Mouse (Mus musculus) forebrain, embryonic 13.5 days (tissue): ENCODE measurements at regions not wholly inside any gene's neighbourhood (a gene's known extent, or its start where the extent isn't known, plus 50 kb on each side); places are given as distances from the start of the nearest gene placed in this dataset.
"Not testable (repeated sequence)": the region's sequence is repeated elsewhere in the genome, so short reads cannot be mapped to it uniquely, and the experiment has no call there.

ENCODE experiments used
- ATAC-seq: fragments of 200-750 bp; cut with Nextera tagmentation; 2 replicates; pipeline ENCODE4 v1.8.0; 2017
- H3K27ac ChIP-seq: fragments of 300-500 bp; sonication (generic); 2 replicates; pipeline ENCODE4 v1.5.1; 2015; ENCODE audit warnings: inconsistent platforms, mild to moderate bottlenecking, moderate library complexity
- H3K27me3 ChIP-seq: fragments of 300-500 bp; sonication (generic); 2 replicates; pipeline ENCODE4 v1.6.1; 2015; ENCODE audit warnings: mild to moderate bottlenecking, inconsistent platforms
- H3K36me3 ChIP-seq: fragments of 300-500 bp; sonication (generic); 2 replicates; pipeline ENCODE4 v1.6.1; 2015; ENCODE audit warnings: mild to moderate bottlenecking, inconsistent platforms; ENCODE audit not compliant: poor library complexity, severe bottlenecking
- H3K4me1 ChIP-seq: fragments of 300-500 bp; sonication (generic); 2 replicates; pipeline ENCODE4 v1.6.1; 2015; ENCODE audit warnings: inconsistent platforms
- H3K4me2 ChIP-seq: fragments of 300-500 bp; sonication (generic); 2 replicates; pipeline ENCODE4 v1.6.1; 2015; ENCODE audit warnings: inconsistent platforms, mild to moderate bottlenecking, moderate library complexity
- H3K4me3 ChIP-seq: fragments of 300-500 bp; sonication (generic); 2 replicates; pipeline ENCODE4 v1.5.1; 2015; ENCODE audit warnings: mild to moderate bottlenecking, inconsistent platforms
- H3K9ac ChIP-seq: fragments of 300-500 bp; sonication (generic); 2 replicates; pipeline ENCODE4 v1.6.1; 2015; ENCODE audit warnings: mild to moderate bottlenecking, inconsistent platforms
- H3K9me3 ChIP-seq: fragments of 300-500 bp; sonication (generic); replicated peaks from 2 replicates; pipeline ENCODE4 v1.6.1; 2016; ENCODE audit warnings: inconsistent platforms
- WGBS: fragments of 180-500 bp; shearing (Covaris S2); methylation state at CpG from one replicate; pipeline ENCODE4 v1.1.7; 2015; 5-methylcytosine and 5-hydroxymethylcytosine counted together

DNA sequence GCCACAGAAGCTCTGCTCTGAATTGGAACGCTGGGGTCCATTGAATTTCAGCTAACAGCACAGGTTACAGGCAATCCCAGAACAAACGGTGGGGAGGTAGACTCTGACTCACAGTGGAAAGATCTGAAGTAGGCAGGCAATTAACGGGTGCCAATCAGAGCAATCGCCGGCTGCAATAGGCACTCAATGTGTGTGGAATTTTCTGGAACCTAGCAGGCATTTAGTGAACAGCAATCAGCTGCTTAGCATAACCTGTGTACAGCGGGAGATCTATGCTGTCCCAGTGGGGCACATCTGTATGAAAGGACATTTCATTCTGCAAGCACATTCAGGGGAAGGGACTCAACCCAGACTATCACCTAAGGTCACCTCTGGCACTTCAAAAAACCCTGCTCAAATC, 213.4 kb downstream of the 1810013L24Rik start:
- Histone ChIP-seq H3K9me3 (no peaks in the 10 kb centered on the region), H3K4me3 (no peak overlapping the region), H3K9ac (no peak overlapping the region), H3K4me2 (no peak overlapping the region), H3K36me3 (no peaks in the 10 kb centered on the region), H3K27ac (no peak overlapping the region), H3K27me3 (no peaks in the 10 kb centered on the region), H3K4me1 (no peaks in the 10 kb centered on the region)
- 80% methylated on average over 6 of the region's 6 CpGs for WGBS
- no peak for ATAC-seq

DNA sequence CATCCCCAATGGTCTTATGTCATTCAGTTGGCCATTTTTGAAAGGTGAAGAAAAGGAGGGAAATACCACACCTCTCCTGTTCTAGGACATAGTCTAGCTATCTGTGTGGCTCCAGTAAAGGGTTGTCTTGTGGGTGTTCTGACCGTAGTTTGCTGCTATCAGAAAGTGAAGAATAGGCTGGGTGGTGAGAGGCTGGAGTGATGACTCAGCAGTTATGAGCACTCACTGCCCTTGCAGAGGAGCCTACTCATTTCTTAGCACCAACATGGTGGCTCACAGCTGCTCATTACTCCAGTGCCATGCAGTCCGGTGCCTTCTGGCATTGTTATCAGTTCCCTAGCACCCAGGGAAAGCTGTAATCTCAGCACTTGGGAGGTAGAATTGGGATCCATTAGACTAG, 217.0 kb downstream of the 1810013L24Rik start:
- H3K4me1 ChIP-seq, result no peaks in the 10 kb centered on the region
- no peak overlapping the region for H3K4me3 ChIP-seq
- no peaks in the 10 kb centered on the region for H3K27me3 ChIP-seq
- no peaks in the 10 kb centered on the region for H3K36me3 ChIP-seq
- no peak overlapping the region for H3K9ac ChIP-seq
- ATAC-seq, result no peak
- no peaks in the 10 kb centered on the region for H3K9me3 ChIP-seq
- 93% methylated on average over 2 of the region's 2 CpGs for WGBS
- no peak overlapping the region for H3K27ac ChIP-seq
- H3K4me2 ChIP-seq, result no peak overlapping the region

DNA sequence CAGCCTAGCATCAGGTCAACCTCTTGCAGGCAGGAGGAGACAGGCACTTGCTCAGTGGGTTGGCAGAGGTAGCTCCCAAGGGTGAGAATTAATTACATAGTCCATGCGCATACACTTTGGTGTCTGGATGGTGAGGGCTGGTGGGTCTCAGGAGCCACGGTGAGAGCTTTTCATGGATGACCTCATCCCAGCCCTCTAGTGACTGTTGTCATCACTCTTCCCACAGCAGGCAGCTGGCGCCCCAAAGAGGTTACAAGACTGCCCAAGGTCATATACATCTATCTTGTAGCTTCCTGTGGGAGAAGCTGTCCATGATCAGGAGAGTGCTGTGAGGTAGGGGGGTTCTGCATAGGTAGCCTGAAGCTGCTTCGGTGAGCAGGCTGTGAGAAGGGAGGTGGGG, 224.5 kb downstream of the 1810013L24Rik start:
- no peaks in the 10 kb centered on the region for H3K9me3 ChIP-seq
- H3K4me1 ChIP-seq, result no peaks in the 10 kb centered on the region
- no peak overlapping the region for H3K27ac ChIP-seq
- H3K9ac ChIP-seq, result no peak overlapping the region
- no peak overlapping the region for H3K4me2 ChIP-seq
- ATAC-seq, result no peak
- H3K36me3 ChIP-seq, result no peaks in the 10 kb centered on the region
- no peaks in the 10 kb centered on the region for H3K27me3 ChIP-seq
- WGBS, result 81% methylated on average over 4 of the region's 4 CpGs
- H3K4me3 ChIP-seq, result no peak overlapping the region

DNA sequence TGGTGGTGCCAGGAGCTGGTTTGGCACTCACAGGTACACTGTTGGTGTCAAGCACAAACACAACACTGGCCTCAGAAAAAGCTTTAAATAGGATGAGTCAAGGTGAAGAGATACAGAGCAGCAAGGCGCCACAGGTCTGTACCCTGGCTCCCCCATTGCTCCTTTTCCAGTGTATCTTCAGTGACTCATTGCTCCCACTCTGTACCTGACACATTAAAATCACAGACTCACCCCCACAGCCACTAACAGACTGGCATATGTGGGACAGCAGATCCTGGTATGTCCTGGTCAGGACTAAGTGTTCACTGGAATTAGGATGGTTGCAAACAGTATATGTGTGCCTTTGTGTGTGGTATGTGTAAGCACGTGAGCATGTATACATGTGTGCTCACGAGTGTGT, 226.5 kb downstream of the 1810013L24Rik start:
- Histone ChIP-seq H3K27ac (no peak overlapping the region), H3K4me2 (no peak overlapping the region), H3K4me1 (no peaks in the 10 kb centered on the region), H3K9me3 (no peaks in the 10 kb centered on the region), H3K36me3 (no peaks in the 10 kb centered on the region), H3K27me3 (no peaks in the 10 kb centered on the region), H3K4me3 (no peak overlapping the region), H3K9ac (no peak overlapping the region)
- 87% methylated on average over 3 of the region's 3 CpGs for WGBS
- ATAC-seq, result no peak

DNA sequence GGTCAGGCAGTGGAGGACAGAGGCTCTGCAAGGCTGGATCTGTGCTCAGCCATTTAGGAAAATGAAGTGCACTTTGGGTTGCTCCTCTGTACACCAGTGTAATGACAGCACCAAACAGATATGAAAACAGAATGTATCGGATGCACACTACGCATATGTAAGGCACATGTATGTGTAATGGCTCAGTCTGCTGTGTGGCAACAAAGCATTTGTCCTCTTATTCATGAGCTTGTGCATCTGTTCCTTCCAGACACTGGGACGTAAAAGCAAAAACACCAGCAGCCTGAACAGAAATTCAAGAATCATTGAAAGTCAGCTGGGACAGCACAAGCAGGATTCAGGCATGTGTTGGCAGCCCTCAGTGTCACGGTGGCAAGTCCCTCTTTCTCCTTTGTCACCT, 241.6 kb downstream of the 1810013L24Rik start:
- no peak overlapping the region for H3K27ac ChIP-seq
- no peak overlapping the region for H3K4me2 ChIP-seq
- H3K9ac ChIP-seq, result no peak overlapping the region
- WGBS, result 86% methylated on average over 4 of the region's 4 CpGs
- no peaks in the 10 kb centered on the region for H3K4me1 ChIP-seq
- H3K4me3 ChIP-seq, result no peak overlapping the region
- no peaks in the 10 kb centered on the region; the same call in 1 of the 2 replicates for H3K9me3 ChIP-seq
- no peak for ATAC-seq
- no peaks in the 10 kb centered on the region for H3K27me3 ChIP-seq
- no peaks in the 10 kb centered on the region for H3K36me3 ChIP-seq

DNA sequence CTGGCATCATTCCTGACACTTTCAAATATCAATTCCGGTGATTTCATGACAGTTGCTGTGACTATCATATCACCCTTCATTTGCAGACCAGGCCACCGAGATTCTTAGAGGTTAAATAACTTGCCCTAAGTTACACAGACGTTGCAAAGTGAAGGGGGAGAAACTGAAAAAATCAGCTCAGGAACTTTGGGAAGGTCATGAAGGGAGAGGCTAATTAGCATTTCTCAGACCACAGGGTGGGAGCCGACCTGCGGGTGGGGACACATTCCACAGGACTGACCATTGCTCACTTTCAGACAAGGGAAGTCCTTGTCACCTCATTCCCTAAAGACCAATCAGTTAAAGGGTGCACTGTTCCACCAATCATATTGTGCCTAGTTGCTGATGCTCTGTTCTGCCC, 242.1 kb downstream of the 1810013L24Rik start:
- ATAC-seq, H3K27me3 ChIP-seq, H3K36me3 ChIP-seq, H3K27ac ChIP-seq, H3K4me1 ChIP-seq, H3K4me2 ChIP-seq, H3K4me3 ChIP-seq, H3K9ac ChIP-seq, H3K9me3 ChIP-seq: not testable (repeated sequence)
- 95% methylated on average over 5 of the region's 5 CpGs for WGBS

DNA sequence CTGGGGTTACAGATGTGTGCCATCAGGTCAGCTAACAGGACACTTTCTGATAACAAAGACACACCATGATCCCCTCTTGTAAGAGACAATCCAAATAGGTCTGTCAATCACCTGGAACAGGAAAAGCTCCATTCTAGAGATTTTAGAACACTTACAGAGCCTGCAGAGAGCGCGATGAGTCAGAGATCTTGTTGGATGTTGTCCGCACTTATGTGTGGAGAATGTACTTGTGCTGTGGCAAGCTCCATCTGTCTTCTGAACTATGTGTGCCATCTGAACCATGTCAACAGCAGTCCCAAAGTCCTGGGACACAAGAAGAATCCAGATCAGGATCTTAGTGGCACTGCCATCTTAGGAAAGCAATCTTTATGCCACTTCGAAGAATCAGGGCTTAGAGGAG, 244.4 kb downstream of the 1810013L24Rik start:
- 94% methylated on average over 4 of the region's 4 CpGs for WGBS
- no peak overlapping the region for H3K4me3 ChIP-seq
- H3K9me3 ChIP-seq, result no peaks in the 10 kb centered on the region; the same call in 1 of the 2 replicates
- no peak overlapping the region for H3K27ac ChIP-seq
- no peak for ATAC-seq
- no peaks in the 10 kb centered on the region for H3K27me3 ChIP-seq
- peaks cover 6% of the 10 kb centered on the region for H3K4me1 ChIP-seq
- H3K4me2 ChIP-seq, result no peak overlapping the region
- no peaks in the 10 kb centered on the region for H3K36me3 ChIP-seq
- no peak overlapping the region for H3K9ac ChIP-seq

DNA sequence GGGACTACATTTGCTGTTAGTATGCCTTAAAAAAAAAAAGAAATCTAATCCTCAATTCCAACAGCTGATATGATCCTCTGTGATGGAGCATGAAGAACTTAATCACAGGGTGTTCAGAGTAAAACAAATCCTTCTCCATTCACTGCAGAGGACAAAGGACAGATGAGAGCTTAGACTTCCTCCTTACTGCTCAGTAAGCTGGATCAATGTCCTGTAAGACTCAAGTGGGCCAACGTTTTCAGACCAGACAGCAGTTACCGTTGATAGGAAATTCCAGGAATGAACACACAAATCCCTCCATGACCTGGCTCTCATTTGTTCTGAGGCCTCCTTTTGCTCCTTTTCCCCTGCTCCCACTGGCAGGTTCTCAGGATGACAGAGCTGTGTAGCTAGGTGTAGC, 247.6 kb downstream of the 1810013L24Rik start:
- H3K4me1 ChIP-seq, result peaks cover 6% of the 10 kb centered on the region
- no peak for ATAC-seq
- H3K4me3 ChIP-seq, result no peak overlapping the region
- H3K36me3 ChIP-seq, result no peaks in the 10 kb centered on the region
- H3K9me3 ChIP-seq, result no peaks in the 10 kb centered on the region
- H3K27me3 ChIP-seq, result no peaks in the 10 kb centered on the region
- H3K9ac ChIP-seq, result no peak overlapping the region
- no peak overlapping the region for H3K4me2 ChIP-seq
- 70% methylated on average over 2 of the region's 2 CpGs for WGBS
- H3K27ac ChIP-seq, result no peak overlapping the region

DNA sequence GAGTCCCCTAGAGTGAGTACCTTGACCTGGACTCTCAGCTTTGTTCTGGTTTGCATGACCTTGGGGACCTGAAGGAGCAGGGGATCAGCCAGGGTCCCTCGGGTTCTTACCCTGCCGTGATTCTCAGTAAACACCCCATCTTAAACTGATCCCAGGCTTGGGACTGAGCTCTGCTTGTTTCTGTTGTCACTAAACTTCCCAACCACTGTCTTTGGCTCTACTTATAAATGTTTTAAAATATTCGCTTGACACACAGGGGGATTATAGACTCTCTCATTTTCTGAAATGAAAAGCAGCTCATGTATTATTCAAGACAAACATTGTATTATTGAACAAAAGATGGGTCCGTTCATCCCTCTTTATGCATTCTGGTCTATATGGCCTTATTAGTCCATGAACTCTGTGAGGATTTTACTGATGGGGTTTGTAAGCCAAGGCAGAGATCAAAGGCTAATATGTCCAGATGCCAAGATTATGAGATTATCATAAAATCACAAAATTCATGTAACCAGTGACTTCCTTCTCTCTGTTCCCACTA, 248.6 kb downstream of the 1810013L24Rik start:
- ATAC-seq, result no peak
- H3K4me1 ChIP-seq, result peaks cover 6% of the 10 kb centered on the region
- 37% methylated on average over 4 of the region's 4 CpGs for WGBS
- no peak overlapping the region for H3K4me2 ChIP-seq
- H3K9me3 ChIP-seq, result no peaks in the 10 kb centered on the region
- H3K4me3 ChIP-seq, result no peak overlapping the region
- no peak overlapping the region for H3K9ac ChIP-seq
- no peak overlapping the region for H3K27ac ChIP-seq
- H3K36me3 ChIP-seq, result no peaks in the 10 kb centered on the region
- no peaks in the 10 kb centered on the region for H3K27me3 ChIP-seq

DNA sequence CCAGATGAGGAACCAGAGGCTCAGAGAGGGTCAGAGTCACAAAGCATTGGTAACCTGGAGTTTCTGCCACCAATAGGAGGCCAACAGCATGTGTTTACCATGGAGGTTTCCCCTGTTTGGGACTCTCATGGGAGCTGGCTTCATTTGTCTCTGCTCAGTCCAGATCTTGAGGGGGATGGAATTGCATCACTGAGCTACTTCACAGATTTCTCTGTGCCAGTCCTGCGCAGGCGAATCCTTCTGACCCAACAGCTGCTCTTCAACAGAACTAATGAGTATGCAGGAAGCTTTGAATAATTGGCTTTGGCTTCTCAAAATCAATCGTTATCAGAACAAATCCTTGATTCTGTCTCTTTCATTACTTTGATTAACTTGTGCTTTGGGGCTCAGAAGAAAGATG, 253.1 kb downstream of the 1810013L24Rik start:
- no peak for ATAC-seq
- 67% methylated on average over 3 of the region's 3 CpGs for WGBS

DNA sequence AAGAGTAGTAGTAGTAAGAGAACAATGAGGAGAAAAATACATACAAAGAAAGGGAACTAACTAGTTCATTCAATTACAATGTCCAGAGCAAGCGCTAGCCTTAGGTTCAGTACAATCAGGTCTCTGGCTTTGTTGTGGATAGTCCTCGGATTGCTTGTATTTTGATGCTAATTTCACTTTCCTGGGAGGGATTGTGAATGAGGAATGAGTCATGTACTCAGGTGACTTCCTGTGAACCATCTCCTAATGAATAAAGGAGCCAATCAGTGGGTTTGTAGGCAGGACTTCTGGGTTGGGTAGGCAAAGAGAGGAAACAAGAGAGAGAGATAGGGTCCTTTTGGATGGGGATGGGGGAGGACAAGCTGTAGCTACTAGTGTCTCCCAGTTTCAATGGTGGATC, 253.8 kb downstream of the 1810013L24Rik start:
- H3K9ac ChIP-seq, result no peak overlapping the region
- peaks cover 8% of the 10 kb centered on the region for H3K4me1 ChIP-seq
- H3K27me3 ChIP-seq, result no peaks in the 10 kb centered on the region
- H3K4me3 ChIP-seq, result no peak overlapping the region
- no peaks in the 10 kb centered on the region for H3K36me3 ChIP-seq
- no peaks in the 10 kb centered on the region for H3K9me3 ChIP-seq
- no peak overlapping the region for H3K4me2 ChIP-seq
- WGBS, result 54% methylated on average over 2 of the region's 2 CpGs
- H3K27ac ChIP-seq, result no peak overlapping the region
- ATAC-seq, result no peak

More for the DNA sequence above, 253.1 kb downstream of the 1810013L24Rik start:
- Histone ChIP-seq H3K4me2 (no peak overlapping the region), H3K27ac (no peak overlapping the region), H3K27me3 (no peaks in the 10 kb centered on the region), H3K4me1 (peaks cover 14% of the 10 kb centered on the region), H3K9me3 (no peaks in the 10 kb centered on the region), H3K36me3 (no peaks in the 10 kb centered on the region), H3K9ac (no peak overlapping the region), H3K4me3 (no peak overlapping the region)

DNA sequence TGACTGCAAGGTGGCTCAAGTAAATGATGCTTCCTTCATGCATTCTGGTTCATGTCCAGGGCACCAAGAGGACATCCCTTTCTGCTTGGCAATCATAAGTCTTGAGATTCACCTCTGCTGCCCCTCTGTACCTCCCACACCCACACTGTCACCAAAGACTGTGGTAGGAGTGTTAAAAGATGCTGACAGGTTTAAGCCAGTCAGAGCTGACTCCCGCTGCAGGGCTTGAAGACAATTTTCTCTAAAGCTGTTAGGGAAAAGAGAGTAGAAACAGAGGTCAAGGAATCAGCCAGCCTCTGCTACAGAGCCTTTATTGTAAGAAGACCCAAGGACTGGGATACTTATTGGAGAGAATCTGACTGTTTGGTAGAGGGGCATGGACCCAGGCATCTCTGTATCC, 254.7 kb downstream of the 1810013L24Rik start:
- peaks cover 8% of the 10 kb centered on the region for H3K4me1 ChIP-seq
- H3K27me3 ChIP-seq, result no peaks in the 10 kb centered on the region
- H3K9ac ChIP-seq, result no peak overlapping the region
- no peaks in the 10 kb centered on the region for H3K9me3 ChIP-seq
- no peak for ATAC-seq
- WGBS, result 83% methylated on average over 1 of the region's 1 CpGs
- no peaks in the 10 kb centered on the region for H3K36me3 ChIP-seq
- no peak overlapping the region for H3K4me2 ChIP-seq
- H3K4me3 ChIP-seq, result no peak overlapping the region
- H3K27ac ChIP-seq, result no peak overlapping the region

DNA sequence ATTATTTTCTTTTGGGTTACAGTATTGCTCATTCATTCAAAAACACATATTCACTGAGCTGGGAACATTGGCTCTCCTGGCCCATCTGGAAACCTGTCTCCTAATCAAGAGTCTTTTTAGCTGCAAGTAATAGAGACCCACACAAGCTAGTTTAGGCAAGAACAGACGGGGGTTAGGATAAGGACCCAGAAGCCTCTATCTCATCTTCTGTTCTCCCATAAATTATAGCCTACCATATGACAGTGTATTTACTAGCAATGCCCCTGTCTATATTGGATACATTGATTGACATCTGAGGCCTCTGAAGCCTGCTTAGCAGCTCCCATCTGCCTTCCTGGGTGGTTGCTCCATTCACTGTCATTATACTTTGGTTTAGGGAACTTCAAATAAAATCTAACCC, 255.2 kb downstream of the 1810013L24Rik start:
- no peak overlapping the region for H3K9ac ChIP-seq
- no peak overlapping the region for H3K27ac ChIP-seq
- H3K4me1 ChIP-seq, result peaks cover 8% of the 10 kb centered on the region
- no peaks in the 10 kb centered on the region for H3K36me3 ChIP-seq
- H3K27me3 ChIP-seq, result no peaks in the 10 kb centered on the region
- H3K4me3 ChIP-seq, result no peak overlapping the region
- no peak for ATAC-seq
- H3K4me2 ChIP-seq, result no peak overlapping the region
- no peaks in the 10 kb centered on the region; the same call in 1 of the 2 replicates for H3K9me3 ChIP-seq
- 42% methylated on average over 1 of the region's 1 CpGs for WGBS
